Mouse (Mus musculus): Measurements from ENCODE around the gene Wscd2. TPM values are rescaled to one million over a fixed set of nuclear protein-coding genes. Genes with fewer than 3 reads are reported as not detected.
A peak's percentile ranks its signal among the peaks of the same experiment; 100 is the strongest.

Gene Wscd2
- polyA plus RNA-seq, 1 experiment from 2014 or later = 2.5 TPM

DNA sequence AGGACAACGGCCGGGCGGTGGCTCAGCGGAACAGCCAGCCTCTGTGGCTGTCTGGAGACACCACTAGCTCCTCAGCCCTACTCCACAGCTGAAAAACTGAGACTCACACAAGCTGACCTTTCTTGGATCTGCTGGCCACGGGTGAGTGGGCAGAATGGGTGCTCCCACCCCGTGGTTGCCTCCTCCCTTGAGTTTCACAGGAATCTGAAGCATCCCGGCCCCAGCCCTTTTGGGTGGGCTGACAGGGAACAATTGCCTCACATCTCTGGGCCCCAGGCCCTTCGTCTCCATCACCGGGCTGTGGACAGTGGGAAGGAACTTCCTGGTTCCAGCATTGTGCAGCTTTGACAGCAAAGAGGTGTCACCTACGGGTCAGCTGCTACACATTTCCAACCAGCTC, 140.0 kb downstream of the Wscd2 start:
- Histone ChIP-seq H3K4me3 (no peak overlapping the region), H3K4me2 (no peak overlapping the region), H3K9me3 (replicated peaks) (no peaks in the 10 kb centered on the region), H3K9ac (no peak overlapping the region), H3K27ac (no peak overlapping the region), H3K4me1 (replicated peaks) (peaks cover 59% of the 10 kb centered on the region), H3K36me3 (no peaks in the 10 kb centered on the region), H3K27me3 (peaks cover 36% of the 10 kb centered on the region)
- 55% methylated on average over 10 of the region's 10 CpGs for WGBS
- ATAC-seq (replicated peaks; ENCODE audit: insufficient number of reproducible peaks, insufficient read depth, low FRiP score, low read depth) = no peak

DNA sequence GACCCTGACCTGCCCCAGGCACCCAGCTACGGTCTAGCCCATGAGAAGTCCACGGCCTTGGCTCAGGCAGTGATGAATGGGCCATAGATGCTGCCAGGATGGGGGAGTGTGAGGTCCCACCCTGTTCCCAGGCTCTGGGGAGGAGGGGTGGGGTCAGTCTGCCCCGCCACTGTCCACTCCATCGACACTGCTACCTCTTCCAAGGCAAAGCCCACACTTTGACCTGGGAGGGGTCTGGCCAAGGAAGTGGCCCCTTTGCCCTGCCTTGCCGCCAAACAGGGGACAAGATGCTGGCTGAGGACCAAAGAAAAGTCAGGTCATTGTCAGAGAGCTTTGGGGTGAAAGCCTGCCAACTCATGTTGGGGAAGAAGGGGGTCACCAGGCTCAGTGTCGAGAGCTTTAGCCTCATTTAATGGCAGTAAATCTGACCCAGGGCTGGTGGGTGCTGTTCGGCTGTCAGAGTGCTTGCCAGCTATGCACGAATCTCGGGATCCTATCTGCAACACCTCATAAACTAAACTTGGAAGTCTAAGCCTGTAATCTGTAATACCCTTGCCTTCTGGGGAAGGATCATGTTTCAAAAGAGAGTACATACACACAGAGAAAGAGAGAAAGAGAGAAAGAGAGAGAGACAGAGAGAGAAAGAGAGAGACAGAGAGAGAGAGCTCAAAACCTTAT, 143.0 kb downstream of the Wscd2 start:
- Histone ChIP-seq H3K4me3 (no peak overlapping the region), H3K4me1 (replicated peaks) (peaks cover 56% of the 10 kb centered on the region), H3K4me2 (no peak overlapping the region), H3K9ac (no peak overlapping the region), H3K27me3 (peaks cover 23% of the 10 kb centered on the region), H3K27ac (peak overlapping the region; percentile 39; the same call in 1 of the 2 replicates), H3K9me3 (replicated peaks) (no peaks in the 10 kb centered on the region), H3K36me3 (no peaks in the 10 kb centered on the region)
- WGBS = 29% methylated on average over 9 of the region's 9 CpGs
- no peak for ATAC-seq (replicated peaks; ENCODE audit: insufficient number of reproducible peaks, insufficient read depth, low FRiP score, low read depth)

GRCm38 (mm10) chr5:113634024-113634651, 144.0 kb downstream of the Wscd2 start:
- peak; percentile 45; the same call in 1 of the 2 replicates for ATAC-seq (replicated peaks; ENCODE audit: insufficient number of reproducible peaks, insufficient read depth, low FRiP score, low read depth)
- Histone ChIP-seq H3K4me3 (no peak overlapping the region), H3K27ac (peak overlapping the region; percentile 39), H3K9ac (no peak overlapping the region), H3K4me2 (no peak overlapping the region), H3K9me3 (replicated peaks) (no peaks in the 10 kb centered on the region), H3K36me3 (no peaks in the 10 kb centered on the region), H3K27me3 (peaks cover 26% of the 10 kb centered on the region), H3K4me1 (replicated peaks) (peaks cover 48% of the 10 kb centered on the region)
- whole genome bisulfite sequencing = 42% methylated on average over 13 of the region's 13 CpGs

- Histone ChIP-seq H3K27me3 (peaks cover 28% of the 10 kb centered on the region), H3K4me1 (replicated peaks) (peaks cover 48% of the 10 kb centered on the region), H3K27ac (no peak overlapping the region), H3K4me2 (no peak overlapping the region), H3K36me3 (no peaks in the 10 kb centered on the region), H3K9me3 (replicated peaks) (no peaks in the 10 kb centered on the region), H3K4me3 (no peak overlapping the region), H3K9ac (no peak overlapping the region)
- WGBS = 60% methylated on average over 7 of the region's 7 CpGs
- no peak for ATAC-seq (replicated peaks; ENCODE audit: insufficient number of reproducible peaks, insufficient read depth, low FRiP score, low read depth)
These were observed 144.9 kb downstream of the Wscd2 start for GRCm38 (mm10) chr5:113634887-113635610.

- Histone ChIP-seq H3K4me3 (no peak overlapping the region), H3K9ac (no peak overlapping the region), H3K4me1 (replicated peaks) (peaks cover 48% of the 10 kb centered on the region), H3K36me3 (no peaks in the 10 kb centered on the region), H3K9me3 (replicated peaks) (no peaks in the 10 kb centered on the region), H3K4me2 (no peak overlapping the region), H3K27me3 (peaks cover 24% of the 10 kb centered on the region), H3K27ac (no peak overlapping the region)
- no peak for ATAC-seq (replicated peaks; ENCODE audit: insufficient number of reproducible peaks, insufficient read depth, low FRiP score, low read depth)
- WGBS = 60% methylated on average over 15 of the region's 15 CpGs
These were observed 145.9 kb downstream of the Wscd2 start for GRCm38 (mm10) chr5:113635861-113636565.

DNA sequence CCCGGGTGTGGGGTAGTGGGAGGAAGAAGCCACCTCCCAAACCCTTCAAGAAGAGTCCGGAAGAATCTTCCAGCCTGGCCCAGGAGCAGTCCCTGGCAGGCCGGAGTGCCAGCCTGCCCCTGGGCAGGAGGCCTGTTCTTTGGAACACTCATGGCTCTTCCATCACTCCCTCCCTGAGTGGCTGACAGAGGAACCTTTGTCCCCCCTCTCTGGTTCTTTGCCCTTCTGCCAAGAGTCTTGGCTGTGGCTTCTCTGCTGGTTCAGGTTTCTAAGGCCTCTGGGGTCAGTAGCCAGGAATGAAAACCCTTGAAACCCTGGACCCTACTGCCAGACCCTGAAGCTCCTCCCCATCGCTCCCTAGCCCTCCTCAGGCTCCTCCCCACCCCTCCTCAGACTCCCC, 147.5 kb downstream of the Wscd2 start:
- no peaks in the 10 kb centered on the region for H3K36me3 ChIP-seq
- peaks cover 51% of the 10 kb centered on the region for H3K4me1 ChIP-seq (replicated peaks)
- no peaks in the 10 kb centered on the region for H3K9me3 ChIP-seq (replicated peaks)
- peaks cover 19% of the 10 kb centered on the region for H3K27me3 ChIP-seq
- no peak overlapping the region for H3K27ac ChIP-seq
- no peak overlapping the region for H3K4me3 ChIP-seq
- no peak overlapping the region for H3K9ac ChIP-seq
- WGBS = 75% methylated on average over 4 of the region's 4 CpGs
- H3K4me2 ChIP-seq = no peak overlapping the region
- no peak for ATAC-seq (replicated peaks; ENCODE audit: insufficient number of reproducible peaks, insufficient read depth, low FRiP score, low read depth)

DNA sequence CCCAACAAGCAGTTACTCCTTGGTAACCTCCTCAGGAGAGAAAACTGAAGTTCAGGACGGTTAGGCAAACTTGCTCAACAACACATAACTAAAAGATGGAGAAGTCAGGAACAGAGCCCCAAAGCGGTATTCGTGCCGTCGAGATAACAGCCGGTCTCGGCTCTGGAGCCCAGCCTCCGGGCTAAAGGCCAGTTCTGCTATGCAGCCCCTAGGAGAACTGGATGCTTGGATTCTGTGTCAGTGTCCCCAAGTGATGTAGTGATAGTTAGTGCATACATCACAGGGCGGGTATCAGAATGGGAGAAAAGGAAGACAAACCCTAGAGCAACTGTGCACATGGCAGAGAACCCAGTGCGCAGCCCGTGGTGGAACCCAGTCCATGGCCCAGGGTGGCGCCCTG, 147.9 kb downstream of the Wscd2 start:
- no peak overlapping the region for H3K4me2 ChIP-seq
- H3K4me3 ChIP-seq = no peak overlapping the region
- ATAC-seq (replicated peaks; ENCODE audit: insufficient number of reproducible peaks, insufficient read depth, low FRiP score, low read depth) = no peak
- peaks cover 51% of the 10 kb centered on the region for H3K4me1 ChIP-seq (replicated peaks)
- H3K9me3 ChIP-seq (replicated peaks) = no peaks in the 10 kb centered on the region
- H3K27me3 ChIP-seq = peaks cover 20% of the 10 kb centered on the region
- no peak overlapping the region for H3K9ac ChIP-seq
- 57% methylated on average over 12 of the region's 12 CpGs for WGBS
- H3K36me3 ChIP-seq = no peaks in the 10 kb centered on the region
- H3K27ac ChIP-seq = no peak overlapping the region

DNA sequence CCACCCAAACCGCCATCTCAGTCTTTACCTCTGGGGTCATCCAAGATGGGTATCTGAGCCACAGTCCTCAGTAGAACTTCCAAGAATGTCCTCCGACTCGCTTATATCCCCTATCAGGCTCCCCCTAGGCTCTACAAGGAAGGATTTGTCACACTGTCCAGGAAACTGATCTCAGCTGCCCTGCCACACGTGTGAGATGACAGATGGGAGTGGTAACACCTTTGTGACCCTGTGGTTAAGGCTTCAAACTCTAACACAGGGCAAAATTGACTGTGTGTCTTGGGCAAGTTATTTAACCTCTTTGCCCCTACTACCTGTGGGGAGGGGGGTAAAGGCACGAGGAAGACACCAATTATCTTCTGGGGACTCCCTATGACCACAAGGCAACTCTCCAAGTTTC, 149.0 kb downstream of the Wscd2 start:
- peaks cover 22% of the 10 kb centered on the region for H3K27me3 ChIP-seq
- 56% methylated on average over 5 of the region's 5 CpGs for WGBS
- no peak overlapping the region for H3K4me2 ChIP-seq
- H3K4me3 ChIP-seq = no peak overlapping the region
- H3K9ac ChIP-seq = no peak overlapping the region
- ATAC-seq (replicated peaks; ENCODE audit: insufficient number of reproducible peaks, insufficient read depth, low FRiP score, low read depth) = no peak
- H3K9me3 ChIP-seq (replicated peaks) = no peaks in the 10 kb centered on the region
- H3K27ac ChIP-seq = no peak overlapping the region
- peaks cover 46% of the 10 kb centered on the region for H3K4me1 ChIP-seq (replicated peaks)
- no peaks in the 10 kb centered on the region for H3K36me3 ChIP-seq

Other genes with a start within 250 kb of the Wscd2 start
- gene Sgsm1, start 179.5 kb upstream of the Wscd2 start, polyA plus RNA-seq (2015; fragmentation: Nextera tagmentation; extraction: Ambion mirVana) = 0.62 and 1.9 TPM in 2 replicates
- not detected in 2 replicates for gene Aym1, start 133.0 kb upstream of the Wscd2 start, polyA plus RNA-seq (2015; fragmentation: Nextera tagmentation; extraction: Ambion mirVana)
- gene Cmklr1, start 160.1 kb downstream of the Wscd2 start, polyA plus RNA-seq (2015; fragmentation: Nextera tagmentation; extraction: Ambion mirVana) = 4.4 and 5.0 TPM in 2 replicates
- gene 1700069L16Rik, start 234.4 kb downstream of the Wscd2 start, polyA plus RNA-seq (2015; fragmentation: Nextera tagmentation; extraction: Ambion mirVana) = not detected in 2 replicates
- gene Ficd, start 245.5 kb downstream of the Wscd2 start, polyA plus RNA-seq (2015; fragmentation: Nextera tagmentation; extraction: Ambion mirVana) = 4.9 and 6.2 TPM in 2 replicates